Mouse (Mus musculus) layer of hippocampus, adult 18-20 months (tissue): ENCODE data around the gene Satb2. TPM values are rescaled to one million over a fixed set of nuclear protein-coding genes. Genes with fewer than 3 reads are reported as not detected.

Source experiments
- DNase-seq, 2 experiments: peaks; one replicate each; pipeline ENCODE4 v3.0.0; 2022; ENCODE audit warnings: low spot score in 2 of 2
- long read RNA-seq: library from polyadenylated mRNA; stranded (forward); transcript quantifications from one replicate; pipeline ENCODE4 v2.0.0, GENCODE M21; 2021
- total RNA-seq, 2 experiments: library from RNA; stranded (reverse); gene quantifications; 2 replicates each; pipeline ENCODE4 v1.2.3; 2021

The Satb2 gene
- 10 to 100 TPM; 16.5 to 18.8 TPM for total RNA-seq
- long read RNA-seq, full-length matches to known transcripts = 1 of 7 reads
- long read RNA-seq, partial matches to known transcripts = 4 of 7 reads
- long read RNA-seq, other reads (novel, unspliced or antisense) = 2 of 7 reads

GRCm38 (mm10) chr1:56978151-56978700 is at the start of gene Satb2:
Satb2 (minus strand) TSS chr1:56978650.
- DNase-seq = no peak

GRCm38 (mm10) chr1:57018941-57019340 is 40.5 kb upstream of the Satb2 start:
- no peak for DNase-seq

GRCm38 (mm10) chr1:57013856-57014255 is 35.4 kb upstream of the Satb2 start:
- DNase-seq = no peak

- no peak for DNase-seq
Observed at GRCm38 (mm10) chr1:57009171-57009570, 30.7 kb upstream of the Satb2 start.

GRCm38 (mm10) chr1:56995041-56995440 is 16.6 kb upstream of the Satb2 start:
- no peak for DNase-seq

GRCm38 (mm10) chr1:56992310-56992709 is 13.9 kb upstream of the Satb2 start:
- DNase-seq = no peak

- no peak for DNase-seq
Observed at GRCm38 (mm10) chr1:56991613-56992012, 13.2 kb upstream of the Satb2 start.

GRCm38 (mm10) chr1:56984483-56984810 is 6.0 kb upstream of the Satb2 start:
- no peak for DNase-seq

- DNase-seq = no peak
Observed at GRCm38 (mm10) chr1:56983771-56984482, 5.5 kb upstream of the Satb2 start.

GRCm38 (mm10) chr1:56983100-56983590 is 4.7 kb upstream of the Satb2 start:
- DNase-seq = no peak

GRCm38 (mm10) chr1:56982631-56983030 is 4.2 kb upstream of the Satb2 start:
- DNase-seq = no peak

- DNase-seq = no peak
Observed at GRCm38 (mm10) chr1:56981947-56982555, 3.6 kb upstream of the Satb2 start.

- no peak for DNase-seq
Observed at GRCm38 (mm10) chr1:56981508-56981907, 3.1 kb upstream of the Satb2 start.

GRCm38 (mm10) chr1:56980631-56981275 is 2.3 kb upstream of the Satb2 start:
- DNase-seq = no peak

- DNase-seq = no peak
Observed at GRCm38 (mm10) chr1:56979531-56980395, 1.3 kb upstream of the Satb2 start.

GRCm38 (mm10) chr1:56977201-56978100 is 999 bp downstream of the Satb2 start:
- DNase-seq = no peak

- no peak for DNase-seq
Observed at GRCm38 (mm10) chr1:56976825-56977104, 1.7 kb downstream of the Satb2 start.

- DNase-seq = no peak
Observed at GRCm38 (mm10) chr1:56976044-56976824, 2.2 kb downstream of the Satb2 start.

GRCm38 (mm10) chr1:56975546-56975945 is 2.9 kb downstream of the Satb2 start:
- DNase-seq = no peak
